In genomic region chr5:36553886-36554285, GRCm38 (mm10) we compare ENCODE assay signal across 11 mouse cellular contexts. TPM values are rescaled to one million over a fixed set of nuclear protein-coding genes. Genes with fewer than 3 reads are reported as not detected.
DNase-seq lines count a peak whose midpoint lies in the region; ATAC-seq lines count a peak whose summit lies in the region.
"Had no signal": no experiment of that assay in that cellular context is flagged by ENCODE, and none has a peak within 500 bp of the region (broad histone marks: within the 10 kb centered on the region; RNA-seq: fewer than 3 reads in every experiment).

No protein-coding gene starts in this region.

- DNase-seq in heart, adult 8-10 months (ENCODE audit: low spot score): no peak
- DNase-seq in CD4-positive, CD25-positive, alpha-beta regulatory T cell, adult 2 months (ENCODE audit: low read depth, low spot score): peak; percentile 72
- peak; percentile 81 for DNase-seq in induced T-regulatory cell, adult 2 months (ENCODE audit: low read depth)
- DNase-seq in cerebellum, adult 9-11 months: no peak
- no peak for DNase-seq in kidney, postnatal 25 days
- no peak for DNase-seq in adrenal gland, postnatal 4 days (ENCODE audit: low spot score in 2 of 2)
- DNase-seq: adrenal gland, postnatal 36 days had no signal

- H3K9ac ChIP-seq in heart, embryonic 11.5 days (ENCODE audit: low read depth, low read length): no peak overlapping the region
- H3K9ac ChIP-seq in stomach, embryonic 15.5 days: no peak overlapping the region

- ATAC-seq in heart, embryonic 11.5 days (replicated peaks; ENCODE audit: insufficient number of reproducible peaks, low FRiP score, low TSS enrichment): no peak
- no peak for ATAC-seq in stomach, embryonic 15.5 days (ENCODE audit: insufficient read depth, low FRiP score, low read depth)
- ATAC-seq: forebrain, embryonic 16.5 days had no signal

- H3K4me2 ChIP-seq in heart, embryonic 11.5 days: 0 out of 2 replicates have a peak overlapping the region, but pooled peaks have one; percentile 18
- no peak overlapping the region for H3K4me2 ChIP-seq in stomach, embryonic 15.5 days

- H3K36me3 ChIP-seq in heart, embryonic 11.5 days (ENCODE audit: control insufficient read depth, insufficient read depth, low read length): no peaks in the 10 kb centered on the region
- no peaks in the 10 kb centered on the region for H3K36me3 ChIP-seq in stomach, embryonic 15.5 days

- no peaks in the 10 kb centered on the region for H3K27me3 ChIP-seq in heart, embryonic 11.5 days (ENCODE audit: control insufficient read depth, insufficient read depth, low read length)
- no peaks in the 10 kb centered on the region for H3K27me3 ChIP-seq in stomach, embryonic 15.5 days (replicated peaks)

- H3K4me3 ChIP-seq in heart, embryonic 11.5 days (ENCODE audit: low read depth, low read length): no peak overlapping the region
- H3K4me3 ChIP-seq in stomach, embryonic 15.5 days (replicated peaks): no peak overlapping the region
- H3K4me3 ChIP-seq: layer of hippocampus, adult 2 months had no signal

- H3K4me1 ChIP-seq in heart, embryonic 11.5 days (ENCODE audit: control insufficient read depth, insufficient read depth, low read length): peaks cover 27% of the 10 kb centered on the region
- H3K4me1 ChIP-seq in stomach, embryonic 15.5 days: peaks cover 17% of the 10 kb centered on the region

- H3K9me3 ChIP-seq in heart, embryonic 11.5 days (replicated peaks; ENCODE audit: control insufficient read depth, low read length): no peaks in the 10 kb centered on the region
- H3K9me3 ChIP-seq in stomach, embryonic 15.5 days: no peaks in the 10 kb centered on the region

- H3K27ac ChIP-seq in heart, embryonic 11.5 days (ENCODE audit: low read depth, low read length): peak overlapping the region; percentile 68
- peak overlapping the region; percentile 48; the same call in 1 of the 2 replicates for H3K27ac ChIP-seq in stomach, embryonic 15.5 days
- H3K27ac ChIP-seq: layer of hippocampus, adult 2 months had no signal

- 50% methylated on average over 4 of the region's 4 CpGs for WGBS in heart, embryonic 11.5 days (ENCODE audit: insufficient replicate concordance)
- 58% methylated on average over 4 of the region's 4 CpGs for WGBS in stomach, embryonic 15.5 days

RNA-seq across cellular contexts. Expression of gene Tbc1d14, which starts 39.2 kb away (rescaled TPM):
- 19.8 and 22.6 TPM in 2 replicates for polyA plus RNA-seq in heart, embryonic 11.5 days (2014; fragmentation: Nextera tagmentation; extraction: Ambion mirVana)
- total RNA-seq in heart, adult 8-10 months (2022): 10 to 100 TPM; 12.8 to 16.3 (median 13.8) TPM
- 28.3 and 31.3 TPM in 2 replicates for polyA plus RNA-seq in stomach, embryonic 15.5 days (2015; fragmentation: Nextera tagmentation; extraction: Ambion mirVana)
- 10 to 100 TPM; 50.3 to 65.3 TPM for total RNA-seq in adrenal gland, postnatal 4 days (2021)

Comparison
In these comparisons a context has a peak if more than half of its experiments do, and no peak if none do; other contexts are left out.
1. DNase-seq: peak in CD4-positive, CD25-positive, alpha-beta regulatory T cell, adult 2 months (single experiment) and induced T-regulatory cell, adult 2 months (single experiment); none in heart, adult 8-10 months (single experiment), cerebellum, adult 9-11 months (single experiment), kidney, postnatal 25 days (0 of 2) and adrenal gland, postnatal 4 days (0 of 2).